Mouse (Mus musculus) lung, embryonic 16.5 days (tissue): ENCODE measurements around the gene Ces2c. TPM values are rescaled to one million over a fixed set of nuclear protein-coding genes. Genes with fewer than 3 reads are reported as not detected.
"Not testable (repeated sequence)": the region's sequence is repeated elsewhere in the genome, so short reads cannot be mapped to it uniquely, and the experiment has no call there.

Source experiments
- ATAC-seq: fragments of 200-750 bp; cut with Nextera tagmentation; 2 replicates; pipeline ENCODE4 v1.8.0; 2017; ENCODE audit warnings: low read depth, mild to moderate bottlenecking, moderate library complexity
- H3K27ac ChIP-seq: fragments of 300-500 bp; sonication (generic); 2 replicates; pipeline ENCODE4 v1.5.1; 2014; ENCODE audit warnings: mild to moderate bottlenecking, control low read depth, low read length
- H3K27me3 ChIP-seq: fragments of 300-500 bp; sonication (generic); 2 replicates; pipeline ENCODE4 v1.6.1; 2014; ENCODE audit warnings: low read depth, low read length, mixed read lengths; ENCODE audit not compliant: control insufficient read depth, insufficient read depth
- H3K36me3 ChIP-seq: fragments of 300-500 bp; sonication (generic); 2 replicates; pipeline ENCODE4 v1.6.1; 2014; ENCODE audit warnings: low read length; ENCODE audit not compliant: control insufficient read depth, insufficient read depth
- H3K4me1 ChIP-seq: fragments of 300-500 bp; sonication (generic); replicated peaks from 2 replicates; pipeline ENCODE4 v1.6.1; 2014; ENCODE audit warnings: low read length, mixed read lengths; ENCODE audit not compliant: control insufficient read depth, insufficient read depth
- H3K4me2 ChIP-seq: fragments of 300-500 bp; sonication (generic); 2 replicates; pipeline ENCODE4 v1.6.1; 2014; ENCODE audit warnings: low read depth, low read length, control low read depth
- H3K4me3 ChIP-seq: fragments of 300-500 bp; sonication (generic); 2 replicates; pipeline ENCODE4 v1.5.1; 2014; ENCODE audit warnings: mild to moderate bottlenecking, low read length, control low read depth
- H3K9ac ChIP-seq: fragments of 300-500 bp; sonication (generic); 2 replicates; pipeline ENCODE4 v1.6.1; 2014; ENCODE audit warnings: low read length, control low read depth
- H3K9me3 ChIP-seq: fragments of 300-500 bp; sonication (generic); 2 replicates; pipeline ENCODE4 v1.6.1; 2016; ENCODE audit warnings: low read length; ENCODE audit not compliant: control insufficient read depth
- WGBS: fragments of 180-500 bp; shearing (Covaris S2); extraction: QIAGEN DNeasy Blood & Tissue Kit; methylation state at CpG from one replicate; pipeline ENCODE4 v1.1.7; 2014; 5-methylcytosine and 5-hydroxymethylcytosine counted together
- polyA plus RNA-seq: library from polyadenylated mRNA; unstranded; fragments of >200 nt; fragmentation: Nextera tagmentation; extraction: Ambion mirVana; gene quantifications from 2 replicates; pipeline ENCODE4 v1.2.1, GENCODE M21; 2015

Gene Ces2c
- polyA plus RNA-seq, 1 experiment from 2014 or later = not detected

GRCm38 (mm10) chr8:104847741-104848462 lies 1.0 kb downstream of the Ces2c start:
- H3K4me2 ChIP-seq = no peak overlapping the region
- H3K9me3 ChIP-seq = no peaks in the 10 kb centered on the region
- no peaks in the 10 kb centered on the region for H3K27me3 ChIP-seq
- no peaks in the 10 kb centered on the region for H3K36me3 ChIP-seq
- no peak overlapping the region for H3K27ac ChIP-seq
- no peak for ATAC-seq
- no peak overlapping the region for H3K4me3 ChIP-seq
- no peak overlapping the region for H3K9ac ChIP-seq
- WGBS = 57% methylated on average over 4 of the region's 4 CpGs
- H3K4me1 ChIP-seq = no peaks in the 10 kb centered on the region

GRCm38 (mm10) chr8:104866844-104867531 lies 20.1 kb downstream of the Ces2c start:
- not testable (repeated sequence) for H3K4me1 ChIP-seq, H3K4me3 ChIP-seq, H3K27ac ChIP-seq, H3K9ac ChIP-seq, H3K9me3 ChIP-seq, ATAC-seq, H3K36me3 ChIP-seq, H3K4me2 ChIP-seq, H3K27me3 ChIP-seq
- WGBS = no CpG with 5 or more reads among the region's 4 CpGs

GRCm38 (mm10) chr8:104868876-104869275 lies 22.0 kb downstream of the Ces2c start:
- not testable (repeated sequence) for H3K36me3 ChIP-seq, H3K27me3 ChIP-seq, H3K4me2 ChIP-seq, ATAC-seq, H3K4me1 ChIP-seq, H3K27ac ChIP-seq, H3K9me3 ChIP-seq, H3K9ac ChIP-seq, H3K4me3 ChIP-seq
- no CpG with 5 or more reads among the region's 2 CpGs for whole genome bisulfite sequencing

- H3K9ac ChIP-seq, H3K9me3 ChIP-seq, H3K27me3 ChIP-seq, H3K4me3 ChIP-seq, H3K4me1 ChIP-seq, H3K27ac ChIP-seq, H3K36me3 ChIP-seq, H3K4me2 ChIP-seq, ATAC-seq: not testable (repeated sequence)
- no CpG with 5 or more reads among the region's 4 CpGs for WGBS
These were observed 39.5 kb downstream of the Ces2c start for GRCm38 (mm10) chr8:104886223-104886926.

GRCm38 (mm10) chr8:104901746-104902145 lies 54.9 kb downstream of the Ces2c start:
- H3K27me3 ChIP-seq = no peaks in the 10 kb centered on the region
- no peak overlapping the region for H3K4me3 ChIP-seq
- H3K4me1 ChIP-seq = no peaks in the 10 kb centered on the region
- no peak overlapping the region for H3K4me2 ChIP-seq
- H3K9me3 ChIP-seq = no peaks in the 10 kb centered on the region
- no peak overlapping the region for H3K9ac ChIP-seq
- no peak for ATAC-seq
- no peak overlapping the region for H3K27ac ChIP-seq
- no peaks in the 10 kb centered on the region for H3K36me3 ChIP-seq
- 76% methylated on average over 2 of the region's 2 CpGs for WGBS

Other genes with a start within 250 kb of the Ces2c start
- gene Cdh16, start 222.7 kb upstream of the Ces2c start, polyA plus RNA-seq = 70.4 and 75.6 TPM in 2 replicates
- gene Rrad, start 215.7 kb upstream of the Ces2c start, polyA plus RNA-seq = 21.7 and 22.2 TPM in 2 replicates
- gene Ciao2b, start 205.1 kb upstream of the Ces2c start, polyA plus RNA-seq = 109 and 111 TPM in 2 replicates
- gene Ces2a, start 113.1 kb upstream of the Ces2c start, polyA plus RNA-seq = 0.45 TPM in 1 of 2 replicates, not detected in the other
- 0.92 and 1.6 TPM in 2 replicates for gene Ces2b, start 15.5 kb upstream of the Ces2c start, polyA plus RNA-seq
- 0.29 and 0.50 TPM in 2 replicates for gene Ces2e, start 79.2 kb downstream of the Ces2c start, polyA plus RNA-seq
- gene Ces2f, start 100.3 kb downstream of the Ces2c start, polyA plus RNA-seq = 0.14 TPM in 1 of 2 replicates, not detected in the other
- gene Ces2g, start 114.7 kb downstream of the Ces2c start, polyA plus RNA-seq = 2.0 and 3.3 TPM in 2 replicates
- not detected in 2 replicates for gene Ces2h, start 153.8 kb downstream of the Ces2c start, polyA plus RNA-seq
- gene Ces3a, start 201.5 kb downstream of the Ces2c start, polyA plus RNA-seq = not detected in 2 replicates
- not detected in 2 replicates for gene Ces3b, start 236.7 kb downstream of the Ces2c start, polyA plus RNA-seq